Mouse (Mus musculus) forebrain, embryonic 16.5 days (tissue): Measurements from ENCODE around the gene Rpl10-ps3. TPM values are rescaled to one million over a fixed set of nuclear protein-coding genes. Genes with fewer than 3 reads are reported as not detected.
A peak's percentile ranks its signal among the peaks of the same experiment; 100 is the strongest.

Experiments
- ATAC-seq: fragments of 200-750 bp; cut with Nextera tagmentation; 2 replicates; pipeline ENCODE4 v1.8.0; 2017; ENCODE audit warnings: mild to moderate bottlenecking, moderate library complexity
- H3K27ac ChIP-seq: fragments of 300-500 bp; sonication (generic); 2 replicates; pipeline ENCODE4 v1.5.1; 2014; ENCODE audit warnings: low read length, control low read depth
- H3K27me3 ChIP-seq: fragments of 300-500 bp; sonication (generic); replicated peaks from 2 replicates; pipeline ENCODE4 v1.6.1; 2014; ENCODE audit warnings: low read length; ENCODE audit not compliant: control insufficient read depth, insufficient read depth
- H3K36me3 ChIP-seq: fragments of 300-500 bp; sonication (generic); 2 replicates; pipeline ENCODE4 v1.6.1; 2014; ENCODE audit not compliant: control insufficient read depth, insufficient read depth
- H3K4me1 ChIP-seq: fragments of 300-500 bp; sonication (generic); replicated peaks from 2 replicates; pipeline ENCODE4 v1.6.1; 2014; ENCODE audit warnings: low read length; ENCODE audit not compliant: control insufficient read depth, insufficient read depth
- H3K4me2 ChIP-seq: fragments of 300-500 bp; sonication (generic); 2 replicates; pipeline ENCODE4 v1.6.1; 2014; ENCODE audit warnings: mild to moderate bottlenecking, low read length, control low read depth
- H3K4me3 ChIP-seq: fragments of 300-500 bp; sonication (generic); replicated peaks from 2 replicates; pipeline ENCODE4 v1.5.1; 2014; ENCODE audit warnings: mild to moderate bottlenecking, low read length, control low read depth
- H3K9ac ChIP-seq: fragments of 300-500 bp; sonication (generic); replicated peaks from 2 replicates; pipeline ENCODE4 v1.6.1; 2014; ENCODE audit warnings: low read depth, low read length, control low read depth
- H3K9me3 ChIP-seq: fragments of 300-500 bp; sonication (generic); 2 replicates; pipeline ENCODE4 v1.6.1; 2016; ENCODE audit warnings: low read length; ENCODE audit not compliant: control insufficient read depth
- WGBS: fragments of 180-500 bp; shearing (Covaris S2); extraction: QIAGEN DNeasy Blood & Tissue Kit; methylation state at CpG from one replicate; pipeline ENCODE4 v1.1.7; 2014; 5-methylcytosine and 5-hydroxymethylcytosine counted together
- polyA plus RNA-seq: library from polyadenylated mRNA; unstranded; fragments of >200 nt; fragmentation: Nextera tagmentation; extraction: Ambion mirVana; gene quantifications from 2 replicates; pipeline ENCODE4 v1.2.1, GENCODE M21; 2015

Gene Rpl10-ps3
- polyA plus RNA-seq, 1 experiment from 2014 or later = 114 TPM

GRCm38 (mm10) chr9:50319506-50319905 is 25.3 kb downstream of the Rpl10-ps3 start:
- 96% methylated on average over 5 of the region's 5 CpGs for WGBS
- Histone ChIP-seq H3K9ac (no peak overlapping the region), H3K27me3 (no peaks in the 10 kb centered on the region), H3K9me3 (peaks cover 3% of the 10 kb centered on the region; the same call in 1 of the 2 replicates), H3K36me3 (no peaks in the 10 kb centered on the region), H3K4me3 (no peak overlapping the region), H3K4me2 (no peak overlapping the region), H3K4me1 (peaks cover 6% of the 10 kb centered on the region), H3K27ac (no peak overlapping the region)
- no peak for ATAC-seq

GRCm38 (mm10) chr9:50317299-50317698 is 27.5 kb downstream of the Rpl10-ps3 start:
- Histone ChIP-seq H3K4me3 (no peak overlapping the region), H3K9ac (no peak overlapping the region), H3K4me1 (peaks cover 6% of the 10 kb centered on the region), H3K27me3 (no peaks in the 10 kb centered on the region), H3K27ac (no peak overlapping the region), H3K9me3 (no peaks in the 10 kb centered on the region), H3K4me2 (no peak overlapping the region), H3K36me3 (no peaks in the 10 kb centered on the region)
- ATAC-seq = no peak
- WGBS = 22% methylated on average over 6 of the region's 6 CpGs

GRCm38 (mm10) chr9:50315650-50316049 is 29.1 kb downstream of the Rpl10-ps3 start:
- no peak overlapping the region for H3K4me2 ChIP-seq
- H3K27me3 ChIP-seq = no peaks in the 10 kb centered on the region
- no peaks in the 10 kb centered on the region for H3K36me3 ChIP-seq
- no peak overlapping the region for H3K27ac ChIP-seq
- H3K9ac ChIP-seq = no peak overlapping the region
- H3K4me3 ChIP-seq = no peak overlapping the region
- ATAC-seq = no peak
- peaks cover 6% of the 10 kb centered on the region for H3K4me1 ChIP-seq
- 59% methylated on average over 3 of the region's 3 CpGs for WGBS
- no peaks in the 10 kb centered on the region for H3K9me3 ChIP-seq

GRCm38 (mm10) chr9:50311036-50311545 is 33.7 kb downstream of the Rpl10-ps3 start:
- Histone ChIP-seq H3K4me3 (no peak overlapping the region), H3K4me1 (peaks cover 5% of the 10 kb centered on the region), H3K9ac (no peak overlapping the region), H3K27ac (no peak overlapping the region), H3K36me3 (no peaks in the 10 kb centered on the region), H3K9me3 (no peaks in the 10 kb centered on the region), H3K27me3 (no peaks in the 10 kb centered on the region), H3K4me2 (no peak overlapping the region)
- 41% methylated on average over 6 of the region's 6 CpGs for WGBS
- ATAC-seq = no peak

- Histone ChIP-seq H3K4me1 (peaks cover 22% of the 10 kb centered on the region), H3K36me3 (no peaks in the 10 kb centered on the region), H3K27ac (peak overlapping the region; percentile 65), H3K9ac (no peak overlapping the region), H3K4me2 (no peak overlapping the region), H3K9me3 (no peaks in the 10 kb centered on the region), H3K4me3 (no peak overlapping the region), H3K27me3 (no peaks in the 10 kb centered on the region)
- WGBS = 38% methylated on average over 10 of the region's 10 CpGs
- ATAC-seq = peak; percentile 83
Observed at GRCm38 (mm10) chr9:50305666-50306402, 38.9 kb downstream of the Rpl10-ps3 start.

GRCm38 (mm10) chr9:50305046-50305445 is 39.7 kb downstream of the Rpl10-ps3 start:
- 78% methylated on average over 2 of the region's 2 CpGs for WGBS
- no peaks in the 10 kb centered on the region for H3K36me3 ChIP-seq

GRCm38 (mm10) chr9:50304004-50304403 is 40.8 kb downstream of the Rpl10-ps3 start:
- Histone ChIP-seq H3K4me3 (no peak overlapping the region), H3K4me1 (peaks cover 22% of the 10 kb centered on the region), H3K9me3 (no peaks in the 10 kb centered on the region), H3K27ac (no peak overlapping the region), H3K9ac (no peak overlapping the region), H3K36me3 (no peaks in the 10 kb centered on the region), H3K4me2 (no peak overlapping the region), H3K27me3 (no peaks in the 10 kb centered on the region)
- ATAC-seq = no peak
- 67% methylated on average over 4 of the region's 4 CpGs for WGBS

More at GRCm38 (mm10) chr9:50305046-50305445, 39.7 kb downstream of the Rpl10-ps3 start:
- Histone ChIP-seq H3K27ac (no peak overlapping the region), H3K4me3 (no peak overlapping the region), H3K27me3 (no peaks in the 10 kb centered on the region), H3K4me2 (no peak overlapping the region), H3K4me1 (peaks cover 22% of the 10 kb centered on the region), H3K9me3 (no peaks in the 10 kb centered on the region), H3K9ac (no peak overlapping the region)
- no peak for ATAC-seq

- Histone ChIP-seq H3K27me3 (no peaks in the 10 kb centered on the region), H3K9me3 (no peaks in the 10 kb centered on the region), H3K4me3 (no peak overlapping the region), H3K27ac (peak overlapping the region; percentile 46; the same call in 1 of the 2 replicates), H3K4me2 (no peak overlapping the region), H3K36me3 (no peaks in the 10 kb centered on the region), H3K4me1 (peaks cover 22% of the 10 kb centered on the region), H3K9ac (no peak overlapping the region)
- peak; percentile 67; the same call in 1 of the 2 replicates for ATAC-seq
Observed at GRCm38 (mm10) chr9:50301722-50302121, 43.0 kb downstream of the Rpl10-ps3 start.

GRCm38 (mm10) chr9:50298389-50298788 is 46.4 kb downstream of the Rpl10-ps3 start:
- 33% methylated on average over 2 of the region's 2 CpGs for WGBS

More at GRCm38 (mm10) chr9:50298389-50298788, 46.4 kb downstream of the Rpl10-ps3 start:
- Histone ChIP-seq H3K4me2 (no peak overlapping the region), H3K9me3 (no peaks in the 10 kb centered on the region), H3K36me3 (no peaks in the 10 kb centered on the region), H3K27me3 (no peaks in the 10 kb centered on the region), H3K4me1 (peaks cover 11% of the 10 kb centered on the region), H3K4me3 (no peak overlapping the region), H3K27ac (no peak overlapping the region), H3K9ac (no peak overlapping the region)
- ATAC-seq = no peak
